Mouse (Mus musculus): ENCODE results near the gene Nr6a1. TPM values are rescaled to one million over a fixed set of nuclear protein-coding genes. Genes with fewer than 3 reads are reported as not detected.

Nr6a1 gene
- polyA plus RNA-seq, 1 experiment from 2014 or later = 2.1 TPM

GRCm38 (mm10) chr2:38916947-38917691 is 10.4 kb downstream of the Nr6a1 start:
- Histone ChIP-seq H3K9ac (no peak overlapping the region), H3K36me3 (no peaks in the 10 kb centered on the region), H3K27me3 (replicated peaks) (no peaks in the 10 kb centered on the region), H3K4me3 (no peak overlapping the region), H3K27ac (no peak overlapping the region), H3K4me2 (no peak overlapping the region), H3K4me1 (peaks cover 4% of the 10 kb centered on the region; the same call in 1 of the 2 replicates), H3K9me3 (replicated peaks) (no peaks in the 10 kb centered on the region)
- no peak for ATAC-seq
- 57% methylated on average over 4 of the region's 4 CpGs for WGBS (ENCODE audit: insufficient replicate concordance)

GRCm38 (mm10) chr2:38914965-38915364 is 12.5 kb downstream of the Nr6a1 start:
- no peak for ATAC-seq
- peaks cover 4% of the 10 kb centered on the region; the same call in 1 of the 2 replicates for H3K4me1 ChIP-seq

GRCm38 (mm10) chr2:38914517-38914916 is 13.0 kb downstream of the Nr6a1 start:
- no peak overlapping the region for H3K27ac ChIP-seq
- WGBS (ENCODE audit: insufficient replicate concordance) = 61% methylated on average over 1 of the region's 1 CpGs
- H3K9ac ChIP-seq = no peak overlapping the region
- peaks cover 4% of the 10 kb centered on the region; the same call in 1 of the 2 replicates for H3K4me1 ChIP-seq
- no peak for ATAC-seq
- H3K4me2 ChIP-seq = no peak overlapping the region
- H3K36me3 ChIP-seq = no peaks in the 10 kb centered on the region
- H3K27me3 ChIP-seq (replicated peaks) = no peaks in the 10 kb centered on the region
- no peak overlapping the region for H3K4me3 ChIP-seq
- H3K9me3 ChIP-seq (replicated peaks) = no peaks in the 10 kb centered on the region

More at GRCm38 (mm10) chr2:38914965-38915364, 12.5 kb downstream of the Nr6a1 start:
- no peak overlapping the region for H3K9ac ChIP-seq
- H3K27ac ChIP-seq = no peak overlapping the region
- no peaks in the 10 kb centered on the region for H3K9me3 ChIP-seq (replicated peaks)
- H3K27me3 ChIP-seq (replicated peaks) = no peaks in the 10 kb centered on the region
- WGBS (ENCODE audit: insufficient replicate concordance) = 39% methylated on average over 4 of the region's 4 CpGs
- H3K4me3 ChIP-seq = no peak overlapping the region
- H3K4me2 ChIP-seq = no peak overlapping the region
- H3K36me3 ChIP-seq = no peaks in the 10 kb centered on the region

- Histone ChIP-seq H3K4me2 (no peak overlapping the region), H3K27me3 (replicated peaks) (no peaks in the 10 kb centered on the region), H3K27ac (no peak overlapping the region), H3K9me3 (replicated peaks) (no peaks in the 10 kb centered on the region), H3K36me3 (no peaks in the 10 kb centered on the region), H3K4me3 (no peak overlapping the region), H3K4me1 (no peaks in the 10 kb centered on the region; the same call in 1 of the 2 replicates), H3K9ac (no peak overlapping the region)
- ATAC-seq = no peak
- 29% methylated on average over 1 of the region's 1 CpGs for WGBS (ENCODE audit: insufficient replicate concordance)
These were observed 18.9 kb downstream of the Nr6a1 start for GRCm38 (mm10) chr2:38908604-38909003.

- Histone ChIP-seq H3K36me3 (no peaks in the 10 kb centered on the region), H3K4me1 (peaks cover 5% of the 10 kb centered on the region), H3K4me3 (no peak overlapping the region), H3K9me3 (replicated peaks) (no peaks in the 10 kb centered on the region), H3K27me3 (replicated peaks) (no peaks in the 10 kb centered on the region), H3K9ac (no peak overlapping the region), H3K27ac (no peak overlapping the region), H3K4me2 (no peak overlapping the region)
- ATAC-seq = no peak
- 61% methylated on average over 5 of the region's 5 CpGs for WGBS (ENCODE audit: insufficient replicate concordance)
These were observed 21.4 kb downstream of the Nr6a1 start for GRCm38 (mm10) chr2:38906097-38906496.

GRCm38 (mm10) chr2:38904290-38904689 is 23.2 kb downstream of the Nr6a1 start:
- ATAC-seq = no peak
- no peak overlapping the region for H3K27ac ChIP-seq
- no peak overlapping the region for H3K9ac ChIP-seq
- 77% methylated on average over 1 of the region's 1 CpGs for WGBS (ENCODE audit: insufficient replicate concordance)
- no peaks in the 10 kb centered on the region for H3K27me3 ChIP-seq (replicated peaks)
- no peaks in the 10 kb centered on the region for H3K9me3 ChIP-seq (replicated peaks)
- H3K4me1 ChIP-seq = peaks cover 5% of the 10 kb centered on the region
- no peak overlapping the region for H3K4me3 ChIP-seq
- no peak overlapping the region for H3K4me2 ChIP-seq
- no peaks in the 10 kb centered on the region for H3K36me3 ChIP-seq

GRCm38 (mm10) chr2:38902866-38903265 is 24.6 kb downstream of the Nr6a1 start:
- H3K4me3 ChIP-seq = no peak overlapping the region
- H3K9me3 ChIP-seq (replicated peaks) = no peaks in the 10 kb centered on the region
- no peak overlapping the region for H3K27ac ChIP-seq
- ATAC-seq = peak; percentile 67
- H3K4me1 ChIP-seq = peaks cover 5% of the 10 kb centered on the region
- H3K36me3 ChIP-seq = no peaks in the 10 kb centered on the region; the same call in 1 of the 2 replicates
- no peak overlapping the region for H3K9ac ChIP-seq
- no peak overlapping the region for H3K4me2 ChIP-seq
- no peaks in the 10 kb centered on the region for H3K27me3 ChIP-seq (replicated peaks)

- Histone ChIP-seq H3K27me3 (replicated peaks) (no peaks in the 10 kb centered on the region), H3K27ac (no peak overlapping the region), H3K4me2 (no peak overlapping the region), H3K9ac (no peak overlapping the region), H3K4me3 (no peak overlapping the region), H3K4me1 (no peaks in the 10 kb centered on the region), H3K36me3 (no peaks in the 10 kb centered on the region; the same call in 1 of the 2 replicates), H3K9me3 (replicated peaks) (no peaks in the 10 kb centered on the region)
- ATAC-seq = no peak
- 72% methylated on average over 5 of the region's 5 CpGs for WGBS (ENCODE audit: insufficient replicate concordance)
These were observed 46.4 kb downstream of the Nr6a1 start for GRCm38 (mm10) chr2:38880907-38881672.

- WGBS (ENCODE audit: insufficient replicate concordance) = 51% methylated on average over 1 of the region's 1 CpGs
- H3K27ac ChIP-seq = no peak overlapping the region
- H3K36me3 ChIP-seq = no peaks in the 10 kb centered on the region; the same call in 1 of the 2 replicates
- H3K9ac ChIP-seq = no peak overlapping the region
- H3K27me3 ChIP-seq (replicated peaks) = no peaks in the 10 kb centered on the region
- H3K4me2 ChIP-seq = no peak overlapping the region
- no peaks in the 10 kb centered on the region for H3K4me1 ChIP-seq
- no peak for ATAC-seq
- no peaks in the 10 kb centered on the region for H3K9me3 ChIP-seq (replicated peaks)
- no peak overlapping the region for H3K4me3 ChIP-seq
These were observed 52.9 kb downstream of the Nr6a1 start for GRCm38 (mm10) chr2:38874544-38875108.

- ATAC-seq = no peak
- no peaks in the 10 kb centered on the region for H3K27me3 ChIP-seq (replicated peaks)
- H3K36me3 ChIP-seq = no peaks in the 10 kb centered on the region
- no peak overlapping the region for H3K4me2 ChIP-seq
- no peak overlapping the region for H3K27ac ChIP-seq
- WGBS (ENCODE audit: insufficient replicate concordance) = 71% methylated on average over 1 of the region's 1 CpGs
- no peak overlapping the region for H3K4me3 ChIP-seq
- H3K9me3 ChIP-seq (replicated peaks) = no peaks in the 10 kb centered on the region
- no peak overlapping the region for H3K9ac ChIP-seq
- H3K4me1 ChIP-seq = no peaks in the 10 kb centered on the region
These were observed 54.8 kb downstream of the Nr6a1 start for GRCm38 (mm10) chr2:38872730-38873129.

- 56% methylated on average over 1 of the region's 1 CpGs for WGBS (ENCODE audit: insufficient replicate concordance)
These were observed 60.8 kb downstream of the Nr6a1 start for GRCm38 (mm10) chr2:38866711-38867110.

GRCm38 (mm10) chr2:38864011-38864410 is 63.5 kb downstream of the Nr6a1 start:
- no peak for ATAC-seq
- no peaks in the 10 kb centered on the region for H3K9me3 ChIP-seq (replicated peaks)

More at GRCm38 (mm10) chr2:38866711-38867110, 60.8 kb downstream of the Nr6a1 start:
- no peak for ATAC-seq
- Histone ChIP-seq H3K4me3 (no peak overlapping the region), H3K9me3 (replicated peaks) (no peaks in the 10 kb centered on the region), H3K36me3 (no peaks in the 10 kb centered on the region), H3K4me2 (no peak overlapping the region), H3K9ac (no peak overlapping the region), H3K4me1 (no peaks in the 10 kb centered on the region), H3K27me3 (replicated peaks) (no peaks in the 10 kb centered on the region), H3K27ac (no peak overlapping the region)

More at GRCm38 (mm10) chr2:38864011-38864410, 63.5 kb downstream of the Nr6a1 start:
- Histone ChIP-seq H3K4me3 (no peak overlapping the region), H3K9ac (no peak overlapping the region), H3K4me2 (no peak overlapping the region), H3K27me3 (replicated peaks) (no peaks in the 10 kb centered on the region), H3K27ac (no peak overlapping the region), H3K36me3 (no peaks in the 10 kb centered on the region), H3K4me1 (no peaks in the 10 kb centered on the region)
- 21% methylated on average over 4 of the region's 4 CpGs for WGBS (ENCODE audit: insufficient replicate concordance)

Measured in liver, embryonic 12.5 days (tissue).